ENCODE assay signal across 26 mouse cellular contexts in genomic region chr5:57780574-57780973, GRCm38 (mm10).
DNase-seq lines count a peak whose midpoint lies in the region; ATAC-seq and TF ChIP-seq lines count a peak whose summit lies in the region.
"Had no signal": no experiment of that assay in that cellular context is flagged by ENCODE, and none has a peak within 500 bp of the region (broad histone marks: within the 10 kb centered on the region; RNA-seq: fewer than 3 reads in every experiment).

No protein-coding gene starts in this region.

- H3K9me3 ChIP-seq in heart, embryonic 10.5 days, result no peaks in the 10 kb centered on the region
- no peaks in the 10 kb centered on the region for H3K9me3 ChIP-seq in midbrain, embryonic 11.5 days (ENCODE audit: control insufficient read depth, low read length)
- H3K9me3 ChIP-seq in midbrain, postnatal 0 days (ENCODE audit: low read length), result no peaks in the 10 kb centered on the region
- H3K9me3 ChIP-seq in liver, embryonic 14.5 days (ENCODE audit: control insufficient read depth, low read length), result no peaks in the 10 kb centered on the region
- H3K9me3 ChIP-seq: forebrain, embryonic 10.5 days; forebrain, embryonic 13.5 days; heart, embryonic 12.5 days; heart, embryonic 15.5 days had no signal

- no peak for DNase-seq in heart, embryonic 10.5 days (ENCODE audit: low spot score)
- DNase-seq in heart, postnatal 25 days (ENCODE audit: low spot score), result no peak
- DNase-seq in midbrain, embryonic 11.5 days (ENCODE audit: low spot score, missing footprints), result peak; percentile 80
- DNase-seq in midbrain, postnatal 0 days (ENCODE audit: low spot score), result no peak
- DNase-seq in liver, embryonic 14.5 days (ENCODE audit: low read depth in 3 of 3, low spot score in 3 of 3), result no peak
- no peak for DNase-seq in Muller cell, postnatal 12 days (ENCODE audit: inconsistent ontology term)
- DNase-seq in lung, postnatal 4 days, result no peak
- DNase-seq: adrenal gland, adult 8-10 months; adrenal gland, postnatal 25 days; cerebellum, adult 11-12 months; cerebellum, adult 8-10 months; cerebellum, postnatal 10 days; cerebellum, postnatal 36 days; gastrocnemius, postnatal 10 days; gastrocnemius, postnatal 36 days; heart, adult 11 months; heart, postnatal 10 days; heart, postnatal 4 days had no signal

- 0 out of 2 replicates have a peak overlapping the region, but pooled peaks have one; percentile 29 for H3K27ac ChIP-seq in heart, embryonic 10.5 days
- no peak overlapping the region for H3K27ac ChIP-seq in midbrain, embryonic 11.5 days (ENCODE audit: low read depth, low read length)
- no peak overlapping the region for H3K27ac ChIP-seq in midbrain, postnatal 0 days (ENCODE audit: low read depth, low read length)
- peak overlapping the region; percentile 6; the same call in 1 of the 2 replicates for H3K27ac ChIP-seq in liver, embryonic 14.5 days
- H3K27ac ChIP-seq: forebrain, embryonic 10.5 days; forebrain, embryonic 13.5 days; heart, embryonic 15.5 days; hindbrain, embryonic 14.5 days; hindbrain, postnatal 0 days had no signal

- no peak for TF ChIP-seq EP300 in liver, embryonic 14.5 days (IDR thresholded peaks at IDR 0.05; ENCODE audit: low read depth)

- no peak overlapping the region for H3K9ac ChIP-seq in midbrain, embryonic 11.5 days (ENCODE audit: low read length)
- no peak overlapping the region for H3K9ac ChIP-seq in midbrain, postnatal 0 days (replicated peaks; ENCODE audit: low read length, poor library complexity, severe bottlenecking)
- H3K9ac ChIP-seq in liver, embryonic 14.5 days (replicated peaks), result no peak overlapping the region
- H3K9ac ChIP-seq: forebrain, embryonic 13.5 days; heart, embryonic 12.5 days; heart, embryonic 15.5 days; hindbrain, embryonic 14.5 days had no signal

- no peak for ATAC-seq in midbrain, embryonic 11.5 days (ENCODE audit: low FRiP score)
- ATAC-seq in midbrain, postnatal 0 days (ENCODE audit: low FRiP score), result no peak
- ATAC-seq in liver, embryonic 14.5 days (ENCODE audit: insufficient read depth), result no peak
- ATAC-seq: activated CD4-positive, CD25-positive, alpha-beta regulatory T cell, adult 4 months; forebrain, embryonic 13.5 days; forebrain, embryonic 16.5 days; hindbrain, postnatal 0 days had no signal

- H3K27me3 ChIP-seq in heart, embryonic 10.5 days (ENCODE audit: insufficient read depth, poor library complexity, severe bottlenecking), result no peaks in the 10 kb centered on the region
- H3K27me3 ChIP-seq in midbrain, embryonic 11.5 days (ENCODE audit: control insufficient read depth, insufficient read depth, low read length), result no peaks in the 10 kb centered on the region
- H3K27me3 ChIP-seq in midbrain, postnatal 0 days (ENCODE audit: insufficient read depth, low read length), result no peaks in the 10 kb centered on the region
- no peaks in the 10 kb centered on the region for H3K27me3 ChIP-seq in liver, embryonic 14.5 days (ENCODE audit: control insufficient read depth, insufficient read depth, low read length)
- H3K27me3 ChIP-seq: forebrain, embryonic 13.5 days; heart, embryonic 12.5 days; heart, embryonic 15.5 days had no signal

- H3K4me1 ChIP-seq in heart, embryonic 10.5 days, result no peaks in the 10 kb centered on the region; the same call in 1 of the 2 replicates
- no peaks in the 10 kb centered on the region for H3K4me1 ChIP-seq in midbrain, embryonic 11.5 days (ENCODE audit: control insufficient read depth, insufficient read depth, low read length)
- H3K4me1 ChIP-seq in midbrain, postnatal 0 days (ENCODE audit: insufficient read depth, low read length), result no peaks in the 10 kb centered on the region; the same call in 1 of the 2 replicates
- H3K4me1 ChIP-seq in liver, embryonic 14.5 days (replicated peaks; ENCODE audit: control insufficient read depth in 2 of 2, insufficient read depth in 2 of 2, low read length in 1 of 2), result peaks cover 14 to 25% of the 10 kb centered on the region in 2 experiments
- H3K4me1 ChIP-seq: forebrain, embryonic 10.5 days had no signal

- H3K36me3 ChIP-seq in heart, embryonic 10.5 days, result no peaks in the 10 kb centered on the region
- H3K36me3 ChIP-seq in midbrain, embryonic 11.5 days (ENCODE audit: control insufficient read depth, insufficient read depth, low read length), result no peaks in the 10 kb centered on the region
- H3K36me3 ChIP-seq in midbrain, postnatal 0 days (ENCODE audit: insufficient read depth, low read length), result no peaks in the 10 kb centered on the region
- no peaks in the 10 kb centered on the region for H3K36me3 ChIP-seq in liver, embryonic 14.5 days (replicated peaks; ENCODE audit: control insufficient read depth, insufficient read depth, low read depth)
- H3K36me3 ChIP-seq: forebrain, embryonic 10.5 days; heart, embryonic 12.5 days; heart, embryonic 15.5 days had no signal

- TF ChIP-seq CTCF in midbrain, postnatal 0 days (IDR thresholded peaks at IDR 0.05), result no peak
- TF ChIP-seq CTCF in liver, embryonic 14.5 days (IDR thresholded peaks at IDR 0.05; ENCODE audit: low read depth), result no peak

- intact Hi-C loops in heart, postnatal 25 days (cut with DNase I), result no loop called here

- WGBS in heart, embryonic 10.5 days, result 67% methylated on average over 4 of the region's 4 CpGs
- 90% methylated on average over 4 of the region's 4 CpGs for WGBS in midbrain, embryonic 11.5 days
- WGBS in midbrain, postnatal 0 days, result 89% methylated on average over 4 of the region's 4 CpGs
- 35% methylated on average over 4 of the region's 4 CpGs for WGBS in liver, embryonic 14.5 days (ENCODE audit: insufficient replicate concordance)

- H3K4me2 ChIP-seq in midbrain, embryonic 11.5 days, result no peak overlapping the region
- no peak overlapping the region for H3K4me2 ChIP-seq in midbrain, postnatal 0 days (ENCODE audit: low read depth, low read length, poor library complexity, severe bottlenecking)
- no peak overlapping the region for H3K4me2 ChIP-seq in liver, embryonic 14.5 days (ENCODE audit: low read depth)
- H3K4me2 ChIP-seq: forebrain, embryonic 13.5 days; heart, embryonic 12.5 days; heart, embryonic 15.5 days; hindbrain, embryonic 14.5 days had no signal

- H3K4me3 ChIP-seq in heart, embryonic 10.5 days, result no peak overlapping the region
- H3K4me3 ChIP-seq in midbrain, embryonic 11.5 days (ENCODE audit: low read depth, low read length), result no peak overlapping the region
- no peak overlapping the region for H3K4me3 ChIP-seq in midbrain, postnatal 0 days (ENCODE audit: low read depth, low read length)
- H3K4me3 ChIP-seq in liver, embryonic 14.5 days (ENCODE audit: insufficient read depth in 1 of 2, low read depth in 2 of 2, low read length in 2 of 2), result no peak overlapping the region
- H3K4me3 ChIP-seq: forebrain, embryonic 10.5 days; forebrain, embryonic 13.5 days; heart, embryonic 12.5 days; heart, embryonic 15.5 days had no signal

Comparison
In these comparisons a context has a peak if more than half of its experiments do, and no peak if none do; other contexts are left out.
1. H3K27ac ChIP-seq: peak in heart, embryonic 10.5 days (single experiment) and liver, embryonic 14.5 days (single experiment); none in midbrain, embryonic 11.5 days (single experiment) and midbrain, postnatal 0 days (single experiment).